Mouse (Mus musculus) T-helper 1 cell (primary cell): ENCODE measurements around the gene Cd52.
"Not testable (repeated sequence)": the region's sequence is repeated elsewhere in the genome, so short reads cannot be mapped to it uniquely, and the experiment has no call there.

ENCODE experiments used
- in situ Hi-C: fragments of 300-600 bp; cut with MboI, MseI; formaldehyde crosslinking; loops from one replicate; pipeline ENCODE4 v1.15.1; 2025; ENCODE audit warnings: high pct_unique_total_duplicates

Gene Cd52

DNA sequence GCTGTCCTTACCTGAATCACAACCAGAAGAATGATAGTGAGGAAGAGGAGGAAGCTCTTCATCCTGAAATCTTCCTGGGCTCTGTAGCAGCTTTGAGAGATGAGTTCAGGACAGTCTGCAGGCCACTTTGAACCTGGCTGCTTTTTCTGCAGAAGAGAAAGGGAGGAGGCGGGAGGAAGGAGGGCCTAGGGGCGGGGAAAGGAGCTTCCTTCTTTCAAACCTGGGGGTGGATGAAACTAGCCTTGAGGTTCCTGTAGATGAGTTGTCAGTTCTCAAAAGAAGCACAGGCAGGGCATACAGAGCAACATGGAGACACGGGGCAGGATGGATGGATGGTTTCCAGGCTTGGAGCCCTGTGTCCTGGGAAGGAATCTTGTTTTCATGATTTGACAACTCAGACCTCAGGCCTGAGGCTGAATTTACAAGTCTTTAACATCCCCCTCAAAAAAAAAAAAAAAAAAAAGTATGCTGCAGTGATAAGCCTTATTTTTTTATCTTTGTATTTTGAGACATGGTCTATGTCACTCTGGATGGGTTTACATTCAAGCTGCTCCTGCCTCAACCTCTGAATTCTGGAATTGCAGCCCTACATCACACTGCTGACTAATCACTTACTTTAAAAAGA, at the start of gene Cd52:
Gene Cd52 (minus strand): TSS at position 160 of the 625 bp plus-strand sequence.
- in situ Hi-C loops = loop anchor here (5.0 to 10.0 kb wide), 3 partner anchors 32 to 250 kb away; partner anchors contain the start of gene Sh3bgrl3

DNA sequence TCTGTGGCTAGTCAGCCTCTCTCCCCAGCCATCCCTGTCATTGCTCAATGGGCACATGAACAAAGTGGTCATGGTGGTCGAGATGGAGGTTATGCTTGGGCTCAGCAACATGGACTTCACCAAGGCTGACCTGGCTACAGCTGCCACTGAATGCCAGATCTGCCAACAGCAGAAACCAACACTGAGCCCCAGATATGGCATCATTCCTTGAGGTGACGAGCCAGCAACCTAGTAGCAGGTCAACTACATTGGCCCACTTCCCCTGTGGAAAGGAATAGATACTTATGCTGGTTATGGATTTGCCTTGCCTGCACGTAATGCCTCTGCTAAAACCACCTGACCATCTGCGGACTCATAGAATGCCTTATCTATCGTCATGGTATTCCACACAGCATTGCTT, 49.4 kb upstream of the Cd52 start:
- in situ Hi-C loops = not testable (repeated sequence)

DNA sequence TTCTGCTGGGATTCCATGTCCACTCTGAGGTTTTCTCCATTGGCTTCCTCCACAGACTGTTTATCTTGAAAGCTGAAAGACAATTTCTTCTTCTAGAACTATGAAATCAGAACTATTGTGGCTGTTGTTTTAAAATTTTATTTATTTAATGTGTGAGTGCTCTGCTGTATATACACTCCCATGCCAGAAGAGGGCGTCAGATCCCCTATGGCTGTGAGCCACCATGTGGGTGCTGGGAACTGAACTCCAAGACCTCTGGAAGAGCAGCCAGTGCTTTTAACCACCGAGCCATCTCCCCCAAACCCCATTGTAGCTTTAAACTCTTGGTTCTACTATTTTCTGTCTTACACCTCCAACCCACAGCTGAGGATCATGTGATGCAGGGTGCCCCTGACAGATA, 44.0 kb upstream of the Cd52 start:
- in situ Hi-C loops = no loop called here

DNA sequence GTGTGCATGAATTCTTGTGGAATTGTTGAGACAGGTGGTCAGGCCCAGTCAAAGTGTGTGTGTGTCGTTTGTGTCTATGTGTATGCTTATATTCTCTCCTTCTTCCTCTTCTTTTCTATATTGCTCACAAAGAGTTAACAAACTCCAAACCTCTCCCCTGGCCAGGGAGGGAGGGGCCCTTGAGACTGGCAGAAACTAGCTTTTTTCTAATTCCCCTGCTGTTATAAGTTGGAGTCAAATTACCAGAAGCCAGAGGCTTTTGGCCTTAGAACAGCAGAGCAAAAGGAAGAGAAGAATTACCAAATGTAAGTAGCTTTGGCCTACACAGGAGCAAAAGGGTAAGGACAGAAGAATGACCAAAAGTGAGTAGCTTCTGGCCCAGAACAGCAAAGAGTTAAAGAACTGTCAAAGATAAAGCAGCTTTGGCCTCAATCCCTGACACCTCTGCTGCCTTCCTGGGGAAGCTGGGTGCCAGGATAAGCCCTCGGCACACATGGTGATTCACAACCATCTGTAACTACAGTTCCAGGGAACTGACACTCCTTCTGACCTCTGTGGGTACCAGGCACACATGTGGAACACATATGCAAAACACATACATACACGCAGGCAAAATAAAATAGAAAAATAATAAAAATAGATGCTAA, 41.5 kb upstream of the Cd52 start:
- in situ Hi-C loops = no loop called here

DNA sequence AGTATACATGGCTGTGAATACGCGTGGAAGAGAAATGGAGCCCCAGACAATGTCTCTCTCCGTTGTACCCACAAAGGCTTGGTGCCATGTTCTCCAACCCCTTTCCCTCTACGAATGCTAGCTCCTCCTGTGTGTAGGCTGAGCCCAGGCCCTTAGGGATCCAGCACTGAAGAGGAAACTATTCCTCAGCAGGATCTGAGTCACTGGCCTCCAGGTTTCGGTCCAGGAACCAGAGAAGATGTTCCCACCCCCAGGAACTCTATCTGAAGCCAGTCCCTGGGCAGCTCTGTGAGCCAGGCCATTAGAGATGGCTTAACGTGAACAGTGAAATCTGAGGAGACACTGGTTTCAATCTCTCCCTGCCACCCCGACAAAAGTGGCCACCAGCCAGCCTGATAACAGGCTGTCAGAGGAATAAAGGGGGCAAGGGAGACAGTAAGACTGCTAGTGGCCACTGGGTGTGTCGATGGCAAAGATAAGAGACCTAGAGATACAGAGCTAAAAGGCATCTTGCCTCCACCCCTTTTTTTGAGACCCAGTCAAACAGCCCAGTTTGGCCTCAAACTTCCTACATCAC, 37.7 kb upstream of the Cd52 start:
- in situ Hi-C loops = no loop called here

DNA sequence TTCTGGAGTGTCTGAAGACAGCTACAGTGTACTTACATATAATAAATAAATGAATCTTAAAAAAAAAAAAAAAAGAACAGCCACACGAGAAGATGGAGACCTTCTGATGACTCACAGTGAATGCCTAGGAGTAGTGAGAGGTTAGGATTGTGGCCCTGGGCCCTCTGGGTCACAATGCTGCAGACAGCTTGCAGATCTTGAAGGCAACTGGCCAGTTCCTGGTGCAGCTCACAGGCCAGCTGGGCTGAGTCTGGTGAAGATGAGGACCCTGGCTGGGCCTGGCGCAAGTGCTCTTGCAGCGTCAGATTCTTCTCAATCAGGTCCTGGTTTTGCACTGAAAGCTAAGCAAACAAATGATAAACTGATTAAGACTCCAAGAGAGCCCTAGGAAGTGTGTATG, 37.2 kb upstream of the Cd52 start:
- in situ Hi-C loops = no loop called here

DNA sequence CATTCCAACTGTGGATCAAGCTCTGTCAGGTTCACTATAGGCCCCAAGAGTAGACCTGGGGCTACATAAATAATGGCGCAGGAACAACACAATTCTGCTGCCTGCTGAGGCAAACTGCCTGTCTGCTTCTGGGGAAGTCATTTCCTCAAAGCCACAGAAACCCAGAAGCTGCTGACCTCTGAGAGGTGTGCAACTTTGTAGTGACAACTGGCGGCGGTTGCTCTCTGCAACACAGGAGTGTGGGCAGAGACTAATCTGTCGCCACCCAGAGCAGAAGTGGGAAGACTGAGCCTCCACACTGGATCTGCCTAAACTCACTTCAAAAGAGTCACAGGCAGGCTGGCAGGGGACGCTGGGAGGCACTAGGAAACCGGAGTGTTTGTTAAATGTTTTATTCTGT, 34.6 kb upstream of the Cd52 start:
- in situ Hi-C loops = loop anchor here (5.0 kb wide), 1 partner anchor 37 kb away; no protein-coding TSS in a partner anchor

DNA sequence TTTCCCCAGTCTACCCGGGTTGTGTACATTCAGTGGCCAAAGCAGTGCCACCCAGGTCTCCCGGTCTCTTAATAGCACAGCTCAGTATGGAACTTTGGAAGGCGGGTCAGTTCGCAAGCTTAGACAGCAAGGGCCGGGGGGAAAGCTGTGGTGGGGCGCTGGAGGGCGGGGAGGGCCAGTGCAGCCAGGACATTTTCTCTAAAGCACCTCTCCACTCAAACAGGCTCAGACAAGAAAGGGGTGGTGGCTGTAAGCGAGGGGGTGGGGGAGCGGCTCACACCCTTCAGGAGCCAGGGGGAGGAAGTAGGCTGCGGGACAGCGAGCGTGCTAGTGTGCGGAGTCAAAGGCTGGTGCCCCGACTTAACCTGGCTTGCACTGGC, 34.1 kb upstream of the Cd52 start:
- in situ Hi-C loops = loop anchor here (5.0 kb wide), 1 partner anchor 37 kb away; no protein-coding TSS in a partner anchor

DNA sequence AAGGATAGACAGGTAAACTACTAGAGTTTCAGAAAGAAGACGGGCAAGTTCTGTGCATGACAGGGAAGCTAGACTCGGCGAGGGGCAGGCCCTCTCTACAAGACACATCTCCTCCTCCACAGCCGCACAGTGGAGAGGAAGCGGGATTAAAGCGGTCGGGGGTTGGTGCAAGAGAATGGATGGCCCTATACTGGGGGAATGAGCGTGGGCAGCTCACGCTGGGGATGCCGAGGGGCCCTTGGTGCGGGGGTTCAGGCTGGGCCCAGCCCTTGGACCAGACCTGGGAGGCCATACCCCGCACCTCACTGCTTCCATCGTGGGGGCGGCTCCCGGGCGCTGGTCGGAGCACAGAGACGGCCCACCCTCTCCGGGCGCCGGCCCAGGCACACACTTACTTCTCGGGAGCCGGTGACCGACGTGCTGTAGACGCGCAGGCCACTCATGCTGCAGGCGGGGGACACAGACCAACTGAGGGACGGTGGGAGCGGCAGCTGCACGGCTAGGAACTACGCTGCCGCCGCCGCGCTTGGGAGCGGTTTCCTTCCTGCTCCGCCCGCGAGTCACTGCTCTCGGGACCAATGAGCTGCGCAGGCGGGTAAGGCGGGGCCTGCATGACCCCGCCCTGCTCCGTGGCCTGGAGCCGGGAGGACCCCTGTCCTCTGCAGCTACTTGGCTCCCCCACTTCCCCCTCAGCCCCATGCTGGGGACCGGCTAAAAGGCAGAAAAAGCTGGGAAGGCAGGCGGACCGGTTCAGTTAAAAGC, 33.5 kb upstream of the Cd52 start, which contains the start of gene Sh3bgrl3:
Gene Sh3bgrl3 (minus strand): TSS at position 569 of the 762 bp plus-strand sequence.
- in situ Hi-C loops = loop anchor here (5.0 kb wide), 1 partner anchor 36 kb away; no protein-coding TSS in a partner anchor

DNA sequence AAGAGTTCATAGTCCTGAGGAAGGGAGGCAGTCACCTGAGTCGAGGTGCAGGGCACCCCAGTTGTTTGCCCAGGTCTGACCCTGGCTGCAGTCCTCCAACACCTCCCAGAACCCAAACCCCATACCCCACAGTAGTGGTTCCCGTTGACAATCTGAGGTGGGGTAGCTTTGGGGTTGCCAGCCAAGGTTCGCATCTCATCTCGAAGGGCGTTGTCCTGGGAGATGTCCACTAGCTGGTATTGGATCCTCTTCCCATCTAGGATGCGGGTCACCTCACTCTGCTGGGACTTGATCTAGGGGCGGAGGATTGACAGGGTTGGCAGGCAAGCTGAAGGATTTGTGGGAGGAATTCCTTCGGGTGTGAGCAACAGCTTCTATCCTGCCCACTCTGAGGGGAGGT, 32.9 kb upstream of the Cd52 start:
- in situ Hi-C loops = loop anchor here (5.0 kb wide), 1 partner anchor 35 kb away; no protein-coding TSS in a partner anchor

DNA sequence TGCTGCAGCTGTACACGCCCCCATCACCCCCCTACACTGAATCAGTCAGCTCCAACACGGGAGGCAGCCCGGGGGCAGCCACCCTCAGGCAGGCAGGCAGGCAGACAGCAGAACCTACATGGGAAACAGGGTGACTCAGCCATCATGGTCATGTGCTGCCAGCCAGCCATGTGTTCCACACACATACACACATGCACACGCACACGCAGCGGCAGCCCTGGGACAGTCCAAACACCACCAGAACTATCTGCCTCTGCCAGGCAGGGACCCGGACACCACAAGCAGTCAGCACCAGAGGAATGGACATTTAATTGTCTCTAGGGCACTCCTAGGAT, 32.2 kb upstream of the Cd52 start:
- in situ Hi-C loops = loop anchor here (5.0 kb wide), 1 partner anchor 35 kb away; no protein-coding TSS in a partner anchor

DNA sequence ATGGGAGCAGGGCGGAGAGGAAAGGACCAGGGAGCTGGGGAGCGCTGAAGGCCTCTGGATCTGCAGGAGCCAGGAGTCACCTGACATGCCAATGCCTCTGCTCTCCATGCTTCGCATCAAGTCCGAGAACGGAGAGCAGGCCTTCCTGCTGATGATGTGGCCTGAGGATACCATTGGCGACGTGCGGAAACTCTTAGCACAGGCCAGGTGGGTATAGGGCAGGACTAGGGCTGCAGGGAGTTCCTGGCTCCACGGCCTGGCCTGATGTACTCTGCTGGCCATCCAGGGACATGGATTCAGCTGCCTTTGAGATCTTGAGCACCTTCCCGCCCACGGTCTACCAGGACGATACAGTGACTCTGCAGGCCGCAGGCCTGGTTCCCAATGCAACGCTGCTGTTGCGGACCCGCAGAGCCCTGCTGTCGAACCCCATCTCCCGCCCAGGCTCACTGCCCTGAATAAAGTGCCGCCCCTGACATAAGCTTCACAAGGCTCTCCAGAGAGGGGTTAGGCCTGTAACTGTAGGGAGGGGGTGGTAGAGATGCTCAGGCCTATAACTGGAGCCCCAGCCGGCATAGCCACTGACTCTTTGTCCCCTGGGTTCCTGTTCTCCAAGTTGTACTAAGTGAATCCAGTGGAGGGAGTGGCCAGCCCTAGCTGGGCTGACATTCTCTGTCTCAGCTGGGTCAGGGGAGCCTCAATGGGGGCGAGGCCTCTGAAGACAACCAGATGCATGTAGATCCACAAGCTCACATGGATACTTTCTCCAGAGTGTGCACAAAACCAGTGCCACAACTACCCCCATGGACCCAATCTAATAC, 31.6 kb upstream of the Cd52 start:
- in situ Hi-C loops = loop anchor here (5.0 kb wide), 1 partner anchor 34 kb away; no protein-coding TSS in a partner anchor

DNA sequence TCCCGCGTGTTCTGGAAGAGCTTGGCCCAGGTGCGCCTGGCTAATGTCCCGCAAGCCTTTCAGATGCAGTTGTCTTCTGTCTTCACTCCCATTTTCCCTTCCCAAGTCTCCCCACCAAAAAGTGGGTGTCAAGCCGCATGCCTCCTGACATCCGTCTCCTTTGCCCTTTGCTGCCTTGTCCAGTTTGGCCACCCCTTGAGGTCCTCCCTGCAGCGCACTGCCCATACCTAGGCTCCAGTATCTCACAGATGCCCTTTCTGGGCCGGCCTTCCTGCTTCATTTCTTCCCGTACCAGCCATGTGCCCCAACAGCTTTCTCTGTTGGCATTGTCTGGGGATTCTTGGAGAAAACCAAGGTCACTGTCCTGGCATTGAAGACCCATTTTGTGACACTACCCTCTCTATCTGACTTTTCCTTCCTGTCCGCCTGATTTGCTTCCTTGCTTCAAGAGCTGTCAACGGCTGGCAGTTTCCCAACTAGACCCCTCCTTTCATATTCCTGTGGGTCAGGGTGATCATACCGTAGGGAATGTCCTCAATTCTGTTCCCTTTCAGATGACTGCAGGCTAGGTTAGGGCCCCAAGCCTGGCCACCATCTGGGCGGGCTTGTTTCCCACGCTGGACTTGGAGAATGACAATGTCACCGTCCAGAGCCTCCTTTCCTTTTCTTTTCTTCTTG, 30.6 kb upstream of the Cd52 start:
- in situ Hi-C loops = loop anchor here (5.0 kb wide), 1 partner anchor 33 kb away; no protein-coding TSS in a partner anchor

DNA sequence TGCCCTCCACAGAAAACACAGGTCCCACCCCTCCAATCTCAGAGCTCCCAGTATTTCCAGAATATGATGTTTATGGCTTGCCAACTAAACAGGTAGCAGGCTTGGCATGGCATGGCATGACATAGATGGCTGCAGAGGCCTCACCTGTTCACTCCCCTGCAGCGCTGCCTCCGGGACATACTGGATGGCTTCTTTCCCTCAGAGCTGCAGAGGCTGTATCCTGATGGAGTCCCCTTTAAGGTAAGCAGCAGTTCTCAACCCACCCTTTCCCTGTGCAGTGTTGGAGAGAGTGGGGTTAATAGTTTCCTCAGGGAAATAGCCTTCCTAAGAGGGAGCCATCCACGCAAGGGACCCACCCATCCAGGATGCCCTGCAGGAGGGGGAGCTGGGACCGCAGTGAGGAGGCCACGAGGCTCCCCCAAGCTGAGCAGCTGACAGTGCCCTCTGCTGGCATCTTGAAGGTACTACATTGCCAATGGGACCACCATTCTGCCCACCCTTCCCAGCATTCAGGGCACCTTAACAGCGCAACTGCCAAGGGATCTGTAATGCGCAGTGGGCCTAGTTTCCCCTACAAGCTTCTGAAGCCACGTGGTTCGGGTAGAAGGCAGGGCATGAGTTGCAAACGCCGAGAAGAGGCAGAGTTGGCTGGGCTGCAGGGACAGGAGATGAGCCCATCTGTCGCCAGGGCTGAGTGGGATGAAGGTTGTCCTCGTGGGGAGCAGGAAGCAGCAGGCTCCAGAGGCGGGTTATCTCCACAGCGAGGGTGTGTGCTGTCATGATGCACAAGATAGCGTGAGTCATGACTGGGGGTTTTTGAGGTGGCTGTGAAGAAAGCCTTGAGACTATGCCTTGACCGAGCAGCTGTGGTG, 29.0 kb upstream of the Cd52 start:
- in situ Hi-C loops = no loop called here

DNA sequence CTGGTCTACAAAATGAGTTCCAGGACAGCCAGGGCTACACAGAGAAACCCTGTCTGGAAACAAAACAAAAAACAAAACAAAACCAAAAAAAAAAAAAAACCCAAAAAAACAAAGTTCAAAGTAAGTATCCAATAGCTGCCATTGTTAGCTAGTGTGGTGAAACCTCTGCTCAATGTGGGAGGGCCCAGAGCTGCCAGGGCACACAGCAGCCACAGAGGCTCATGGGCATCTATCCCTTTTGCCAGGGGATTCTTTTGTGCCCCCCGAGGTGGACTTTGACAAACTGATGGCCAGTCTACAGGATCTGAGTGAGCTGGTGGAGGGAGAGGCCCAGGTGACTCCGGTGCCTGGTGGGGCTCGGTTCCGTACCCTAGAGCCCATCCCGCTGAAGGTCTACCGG, 28.3 kb upstream of the Cd52 start:
- in situ Hi-C loops = no loop called here

DNA sequence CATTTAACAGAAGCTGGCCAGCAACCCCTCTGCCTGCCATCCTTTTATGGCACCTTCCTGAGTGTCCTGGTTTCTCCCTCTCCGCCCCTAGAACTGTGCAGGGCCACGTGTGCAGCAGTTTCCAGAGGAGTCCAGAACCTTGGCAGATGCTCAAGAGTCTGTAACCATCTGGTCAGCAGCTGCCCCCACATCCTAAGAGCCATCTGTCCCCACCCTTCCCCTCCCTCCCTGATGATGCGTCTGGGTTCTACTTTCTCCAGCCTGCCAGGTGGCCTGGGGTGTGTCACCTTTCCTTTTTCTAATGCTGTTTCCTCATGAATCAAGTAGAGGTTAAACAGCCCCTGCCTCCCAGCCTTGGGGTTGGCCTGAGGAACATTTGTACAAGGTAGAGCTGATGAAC, 27.4 kb upstream of the Cd52 start:
- in situ Hi-C loops = no loop called here

DNA sequence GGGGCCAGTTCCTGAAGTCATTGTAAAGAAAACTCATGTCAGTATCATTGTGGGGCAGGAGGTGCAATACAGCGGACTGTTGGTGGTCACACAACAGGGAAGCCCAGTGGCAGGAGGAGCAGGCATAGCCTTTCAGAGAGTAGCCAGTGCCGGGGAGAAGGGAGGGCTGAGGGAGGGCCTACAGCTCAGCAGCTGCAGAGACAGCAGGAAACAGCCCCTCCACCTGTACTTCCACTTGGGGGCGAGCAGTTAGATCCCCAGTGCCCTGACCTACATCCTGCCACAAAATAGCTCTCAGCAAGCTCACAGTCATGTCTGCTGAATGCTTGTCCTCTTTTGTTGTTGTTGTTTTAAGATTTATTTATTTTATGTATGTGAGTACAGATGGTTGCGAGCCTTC, 26.7 kb upstream of the Cd52 start:
- in situ Hi-C loops = no loop called here

DNA sequence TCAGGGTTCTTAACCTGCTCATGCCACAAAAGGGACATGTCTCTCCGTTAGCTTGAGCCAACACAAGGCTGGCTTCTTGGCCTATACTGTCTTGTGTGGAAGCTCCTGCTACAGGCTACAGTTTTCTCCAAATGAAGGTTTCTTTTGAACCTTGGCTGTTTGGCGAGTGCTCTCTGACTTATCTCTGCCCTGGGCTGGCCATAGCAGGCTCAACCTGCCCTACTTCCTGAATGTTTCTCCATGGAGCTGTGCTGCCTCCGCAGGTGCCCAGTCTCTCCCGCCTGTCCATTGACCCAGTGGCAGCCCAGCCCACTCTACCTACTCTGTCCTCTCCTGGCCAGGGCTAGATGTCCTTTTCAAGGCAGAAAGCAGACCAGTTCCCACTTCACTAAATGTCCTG, 26.0 kb upstream of the Cd52 start:
- in situ Hi-C loops = no loop called here

DNA sequence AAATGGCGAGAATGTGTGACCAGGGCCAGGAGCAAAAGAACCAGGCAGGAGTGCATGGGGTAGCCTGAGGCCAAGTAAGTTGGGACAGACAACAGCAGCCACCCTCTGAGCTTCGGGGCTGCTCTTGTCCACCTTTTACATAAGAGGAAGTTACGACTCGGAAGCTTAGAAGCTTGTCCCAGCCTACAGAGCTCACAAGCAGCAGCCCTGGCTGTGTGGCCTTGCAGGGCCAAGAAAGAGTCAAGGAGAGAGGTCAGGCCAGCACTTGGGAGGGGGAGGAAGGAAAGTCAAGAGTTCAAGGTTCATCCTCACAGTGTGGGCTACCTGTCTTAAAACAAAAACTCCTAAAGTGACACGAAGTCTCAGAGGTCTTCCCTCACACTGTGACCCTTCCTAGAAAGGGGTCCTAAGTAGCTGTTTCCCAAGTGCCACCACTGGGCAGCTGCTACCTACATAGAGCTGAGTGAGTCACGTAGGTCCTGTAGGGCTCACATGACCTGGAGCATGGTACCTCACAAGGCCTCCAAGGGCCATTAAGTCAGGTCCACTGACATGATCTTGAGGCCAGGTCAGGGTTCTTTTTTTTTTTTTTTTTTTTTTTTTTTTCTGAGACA, 25.4 kb upstream of the Cd52 start:
- in situ Hi-C loops = no loop called here
